Mouse (Mus musculus) embryonic facial prominence, embryonic 12.5 days (tissue): ENCODE results near the gene Coro1c. TPM values are rescaled to one million over a fixed set of nuclear protein-coding genes. Genes with fewer than 3 reads are reported as not detected.
"Not testable (repeated sequence)": the region's sequence is repeated elsewhere in the genome, so short reads cannot be mapped to it uniquely, and the experiment has no call there.

Experiments
- ATAC-seq: fragments of 200-750 bp; cut with Nextera tagmentation; 2 replicates; pipeline ENCODE4 v1.8.0; 2017; ENCODE audit not compliant: insufficient number of reproducible peaks, insufficient read depth, low FRiP score, low TSS enrichment
- H3K27ac ChIP-seq: fragments of 300-500 bp; sonication (generic); 2 replicates; pipeline ENCODE4 v1.5.1; 2016; ENCODE audit warnings: mild to moderate bottlenecking
- H3K27me3 ChIP-seq: fragments of 300-500 bp; sonication (generic); 2 replicates; pipeline ENCODE4 v1.6.1; 2016; ENCODE audit warnings: mild to moderate bottlenecking, moderate library complexity
- H3K36me3 ChIP-seq: fragments of 300-500 bp; sonication (generic); 2 replicates; pipeline ENCODE4 v1.6.1; 2016; ENCODE audit warnings: mild to moderate bottlenecking
- H3K4me1 ChIP-seq: fragments of 300-500 bp; sonication (generic); 2 replicates; pipeline ENCODE4 v1.6.1; 2016
- H3K4me2 ChIP-seq: fragments of 300-500 bp; sonication (generic); replicated peaks from 2 replicates; pipeline ENCODE4 v1.6.1; 2016; ENCODE audit warnings: mild to moderate bottlenecking, moderate library complexity
- H3K4me3 ChIP-seq: fragments of 300-500 bp; sonication (generic); 2 replicates; pipeline ENCODE4 v1.5.1; 2016; ENCODE audit warnings: mild to moderate bottlenecking
- H3K9ac ChIP-seq: fragments of 300-500 bp; sonication (generic); 2 replicates; pipeline ENCODE4 v1.6.1; 2016; ENCODE audit warnings: mild to moderate bottlenecking, moderate library complexity
- H3K9me3 ChIP-seq: fragments of 300-500 bp; sonication (generic); 2 replicates; pipeline ENCODE4 v1.6.1; 2016; ENCODE audit warnings: mild to moderate bottlenecking, moderate library complexity
- WGBS: fragments of 180-500 bp; shearing (Covaris S2); methylation state at CpG from one replicate; pipeline ENCODE4 v1.1.7; 2016; 5-methylcytosine and 5-hydroxymethylcytosine counted together
- polyA plus RNA-seq: library from polyadenylated mRNA; unstranded; fragments of >200 nt; fragmentation: Nextera tagmentation; extraction: Ambion mirVana; gene quantifications from 2 replicates; pipeline ENCODE4 v1.2.1, GENCODE M21; 2016

Gene Coro1c
- polyA plus RNA-seq, 1 experiment from 2014 or later, result 123 TPM

DNA sequence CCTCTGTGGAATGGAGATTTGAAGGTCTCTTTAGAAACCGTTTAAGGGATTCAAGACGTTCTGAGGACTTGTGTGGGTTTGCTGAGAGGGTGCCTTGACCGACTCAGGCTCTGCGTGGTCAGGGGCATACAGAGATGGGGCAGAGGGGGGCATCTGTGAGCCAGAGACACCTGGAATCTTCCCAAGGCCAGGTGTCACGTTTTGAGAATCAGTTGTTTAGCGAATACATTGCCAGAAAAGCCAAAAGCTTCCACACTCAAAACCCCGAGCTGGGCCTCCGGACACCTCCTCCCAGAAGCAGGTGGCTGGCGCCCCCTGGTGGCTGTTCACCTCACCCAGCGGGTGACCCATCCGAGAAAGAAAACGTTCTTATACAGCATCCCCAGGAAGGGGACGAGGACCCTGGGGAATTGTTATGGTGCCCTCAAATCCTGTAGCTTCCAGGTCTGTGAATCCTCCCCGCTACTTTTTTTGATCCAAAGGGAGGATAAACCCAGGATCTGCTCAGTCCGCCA is 92.9 kb downstream of the Coro1c start:
- 13% methylated on average over 15 of the region's 15 CpGs for WGBS
- H3K4me1 ChIP-seq, result peaks cover 3% of the 10 kb centered on the region; the same call in 1 of the 2 replicates
- H3K27ac ChIP-seq, result no peak overlapping the region
- no peaks in the 10 kb centered on the region for H3K36me3 ChIP-seq
- H3K4me3 ChIP-seq, result no peak overlapping the region
- peak overlapping the region; percentile 22; the same call in 1 of the 2 replicates for H3K4me2 ChIP-seq
- H3K9ac ChIP-seq, result no peak overlapping the region
- ATAC-seq, result no peak
- no peaks in the 10 kb centered on the region for H3K27me3 ChIP-seq
- no peaks in the 10 kb centered on the region for H3K9me3 ChIP-seq

DNA sequence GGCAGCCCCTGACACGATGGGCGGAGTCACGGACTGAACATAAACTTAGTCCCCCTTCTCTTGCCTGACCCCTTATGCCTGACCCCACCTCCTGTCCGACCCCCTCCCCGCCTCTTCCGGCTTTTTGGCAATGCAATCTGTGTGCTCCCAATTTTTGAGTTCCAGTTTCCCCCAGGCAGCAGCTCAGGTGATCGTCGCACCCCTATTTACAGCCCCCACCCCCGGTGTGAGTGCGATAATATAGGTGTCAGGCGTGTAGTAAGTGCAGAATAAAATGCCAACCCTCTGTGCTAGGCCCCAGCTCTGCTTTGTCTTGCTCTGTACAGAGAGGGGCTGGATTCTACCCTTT is 93.5 kb downstream of the Coro1c start:
- Histone ChIP-seq H3K4me3 (no peak overlapping the region), H3K4me1 (peaks cover 3% of the 10 kb centered on the region; the same call in 1 of the 2 replicates), H3K27me3 (no peaks in the 10 kb centered on the region), H3K9ac (no peak overlapping the region; the same call in 1 of the 2 replicates), H3K4me2 (no peak overlapping the region), H3K9me3 (no peaks in the 10 kb centered on the region), H3K27ac (no peak overlapping the region), H3K36me3 (no peaks in the 10 kb centered on the region)
- ATAC-seq, result no peak
- 52% methylated on average over 11 of the region's 11 CpGs for WGBS

DNA sequence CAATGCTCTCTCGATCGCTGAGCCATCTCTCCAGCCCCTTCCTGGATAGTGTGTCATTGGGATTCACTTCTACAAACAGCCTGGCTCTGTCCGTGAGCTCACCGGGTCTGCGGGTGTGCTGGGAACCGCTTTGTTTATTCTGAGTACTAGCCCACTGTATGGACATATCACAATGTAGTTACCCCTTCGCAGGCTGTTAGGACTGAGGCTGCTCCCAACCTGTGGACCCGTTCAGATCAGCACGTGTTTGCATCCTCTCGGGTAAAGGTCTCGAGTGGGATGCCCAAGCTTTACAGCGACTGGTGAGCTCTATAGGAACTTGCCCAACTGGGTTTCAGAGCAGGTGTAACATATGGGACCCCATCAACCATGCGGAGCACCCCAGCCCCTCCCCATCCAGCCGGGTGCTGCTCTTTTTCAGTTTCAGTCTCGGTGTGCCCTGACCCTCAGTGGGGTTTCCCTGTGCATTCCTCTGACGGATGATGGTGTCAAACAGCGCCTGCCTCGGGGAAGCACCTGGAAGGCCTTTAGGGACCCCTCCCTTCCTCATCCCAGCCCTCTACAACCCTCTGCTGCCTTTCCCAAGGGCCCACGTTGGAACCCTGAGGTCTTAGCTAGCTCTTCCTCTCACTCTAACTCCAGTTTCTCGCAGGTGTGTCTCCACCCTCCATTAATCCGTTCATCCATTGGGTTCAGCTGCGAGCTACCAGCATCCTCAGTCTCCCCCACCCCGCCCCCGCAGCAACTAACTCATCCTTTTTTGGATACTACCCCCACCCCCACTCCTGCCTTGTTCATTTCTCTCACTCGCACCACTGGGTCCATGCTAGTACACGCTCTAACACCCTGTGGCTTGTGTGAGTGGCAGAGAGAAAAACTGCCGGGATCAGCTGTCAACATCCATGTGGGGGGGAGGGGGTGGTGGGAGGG is 94.2 kb downstream of the Coro1c start:
- no peak overlapping the region for H3K27ac ChIP-seq
- H3K36me3 ChIP-seq, result no peaks in the 10 kb centered on the region
- H3K9me3 ChIP-seq, result no peaks in the 10 kb centered on the region
- H3K4me1 ChIP-seq, result peaks cover 3% of the 10 kb centered on the region; the same call in 1 of the 2 replicates
- 36% methylated on average over 27 of the region's 27 CpGs for WGBS
- H3K4me3 ChIP-seq, result no peak overlapping the region
- no peaks in the 10 kb centered on the region for H3K27me3 ChIP-seq
- H3K4me2 ChIP-seq, result no peak overlapping the region
- no peak for ATAC-seq
- no peak overlapping the region; the same call in 1 of the 2 replicates for H3K9ac ChIP-seq

DNA sequence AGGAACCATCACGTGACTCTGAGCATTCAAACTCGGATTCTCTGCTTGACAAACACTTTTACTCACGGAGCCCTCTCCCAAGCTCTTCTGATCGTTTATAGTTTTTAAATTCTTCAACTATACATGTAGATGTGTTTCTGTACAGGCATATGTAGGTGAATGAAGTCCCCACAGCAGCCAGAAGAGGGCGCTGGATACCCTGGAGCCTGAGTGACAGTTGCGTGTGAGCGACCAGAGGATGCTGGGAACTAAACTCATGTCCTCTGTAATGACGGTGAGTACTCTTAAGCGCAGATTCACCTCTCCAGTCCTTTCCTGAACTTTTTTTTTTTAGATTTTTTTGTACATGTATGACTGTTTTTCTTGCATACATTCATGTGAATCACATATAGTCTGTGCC is 95.0 kb downstream of the Coro1c start:
- H3K27ac ChIP-seq, result no peak overlapping the region
- no peaks in the 10 kb centered on the region for H3K27me3 ChIP-seq
- H3K4me2 ChIP-seq, result no peak overlapping the region
- H3K36me3 ChIP-seq, result no peaks in the 10 kb centered on the region
- WGBS, result 20% methylated on average over 9 of the region's 9 CpGs
- H3K4me3 ChIP-seq, result no peak overlapping the region
- no peak overlapping the region for H3K9ac ChIP-seq
- no peak for ATAC-seq
- H3K4me1 ChIP-seq, result peaks cover 3% of the 10 kb centered on the region; the same call in 1 of the 2 replicates
- no peaks in the 10 kb centered on the region for H3K9me3 ChIP-seq

DNA sequence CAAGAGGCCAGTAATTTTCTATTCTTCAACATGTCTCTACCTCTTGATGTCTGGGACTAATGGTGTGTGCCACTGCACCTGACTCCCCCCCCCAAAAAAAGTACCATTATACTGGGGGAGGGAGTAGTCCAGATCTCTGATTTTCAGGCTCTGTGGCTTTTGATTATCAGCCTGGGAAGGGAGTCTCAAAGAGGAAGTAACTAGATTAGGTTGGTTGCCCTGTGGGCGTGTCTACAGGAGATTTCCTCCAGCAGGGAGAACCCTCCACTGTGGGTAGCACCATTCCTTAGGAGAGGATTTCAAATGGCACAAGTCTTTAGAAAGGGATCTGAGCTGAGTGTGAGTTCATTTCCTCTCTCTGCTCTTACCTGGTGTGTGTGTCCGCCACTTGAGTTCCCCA is 95.9 kb downstream of the Coro1c start:
- H3K36me3 ChIP-seq, result no peaks in the 10 kb centered on the region
- H3K27me3 ChIP-seq, result no peaks in the 10 kb centered on the region
- H3K27ac ChIP-seq, result no peak overlapping the region
- no peak overlapping the region for H3K4me3 ChIP-seq
- peaks cover 12% of the 10 kb centered on the region for H3K4me1 ChIP-seq
- H3K9ac ChIP-seq, result no peak overlapping the region
- WGBS, result 91% methylated on average over 2 of the region's 2 CpGs
- no peak for ATAC-seq
- no peak overlapping the region for H3K4me2 ChIP-seq
- H3K9me3 ChIP-seq, result no peaks in the 10 kb centered on the region

DNA sequence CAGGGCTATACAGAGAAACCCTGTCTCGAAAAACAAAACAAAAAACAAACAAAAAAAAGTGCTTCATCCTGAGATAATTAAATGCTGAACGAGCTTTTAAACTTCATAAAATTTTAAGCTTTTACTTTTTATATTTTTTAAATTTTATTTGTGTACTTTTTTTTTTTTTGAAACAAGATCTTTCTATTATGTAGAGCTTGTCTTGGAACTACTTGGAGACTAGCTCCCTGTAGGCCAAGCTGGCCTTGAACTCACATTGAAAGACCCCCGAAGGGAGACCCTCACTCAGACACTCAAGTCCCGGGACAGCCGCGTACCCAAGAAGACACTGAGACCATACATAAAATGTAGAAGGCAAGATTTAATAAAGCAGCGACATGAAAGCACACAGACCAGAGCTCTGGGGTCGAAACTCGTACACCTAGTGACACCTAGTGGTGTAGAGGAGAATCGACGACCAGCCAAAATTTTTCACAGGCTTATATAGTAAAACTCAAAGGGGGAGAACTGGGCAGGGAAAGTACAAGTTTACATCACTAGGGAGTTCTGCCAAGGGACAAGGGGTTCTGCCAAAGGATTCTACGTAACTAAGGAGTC is 96.6 kb downstream of the Coro1c start:
- not testable (repeated sequence) for H3K4me3 ChIP-seq, H3K9me3 ChIP-seq, ATAC-seq, H3K27me3 ChIP-seq, H3K27ac ChIP-seq, H3K4me2 ChIP-seq, H3K36me3 ChIP-seq, H3K9ac ChIP-seq
- peaks cover 14% of the 10 kb centered on the region for H3K4me1 ChIP-seq
- WGBS, result 21% methylated on average over 11 of the region's 12 CpGs

DNA sequence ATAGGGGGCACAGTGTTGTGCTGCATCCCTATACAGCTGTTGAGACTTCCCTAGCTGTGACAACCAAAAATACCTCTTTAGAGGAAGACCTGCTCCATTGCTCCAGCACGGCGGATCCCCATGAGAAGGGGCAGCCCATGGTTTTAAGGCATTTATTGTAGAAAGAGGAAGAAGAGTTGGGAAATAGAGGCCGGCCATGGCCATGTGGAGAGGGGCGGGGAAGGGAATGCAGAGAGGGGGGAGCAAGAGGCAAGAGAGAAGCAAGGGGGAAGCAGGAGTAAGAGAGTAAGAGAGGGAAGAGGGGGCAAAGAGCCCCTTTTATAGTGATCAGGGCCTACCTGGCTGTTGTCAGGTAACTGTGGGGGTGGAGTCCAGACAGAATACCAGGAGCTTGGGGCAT is 98.4 kb downstream of the Coro1c start:
- Histone ChIP-seq H3K9me3 (no peaks in the 10 kb centered on the region), H3K4me3 (no peak overlapping the region), H3K27me3 (no peaks in the 10 kb centered on the region), H3K27ac (no peak overlapping the region), H3K4me2 (no peak overlapping the region), H3K36me3 (no peaks in the 10 kb centered on the region), H3K4me1 (peaks cover 13% of the 10 kb centered on the region), H3K9ac (no peak overlapping the region)
- ATAC-seq, result no peak
- 94% methylated on average over 4 of the region's 4 CpGs for WGBS

DNA sequence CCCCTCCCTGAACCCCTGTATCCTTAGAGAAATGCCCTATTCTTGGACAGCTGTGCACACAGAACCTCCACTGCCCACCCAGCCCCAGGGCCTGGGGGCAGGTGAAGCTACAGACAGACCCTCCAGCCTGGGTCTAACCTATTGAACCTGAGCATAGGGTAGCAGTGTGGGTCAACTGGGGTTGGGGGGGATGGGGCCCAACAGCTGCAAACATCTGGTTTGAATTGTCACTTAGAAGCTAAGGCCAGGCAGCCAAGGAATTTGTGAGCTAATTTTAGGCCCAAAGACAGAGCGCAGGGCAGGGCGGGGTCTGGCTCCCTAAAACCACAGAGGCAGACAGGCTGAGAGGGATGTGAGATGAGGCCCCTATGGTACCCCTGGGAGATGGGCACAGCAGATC is 100.4 kb downstream of the Coro1c start:
- 21% methylated on average over 2 of the region's 2 CpGs for WGBS
- Histone ChIP-seq H3K9ac (no peak overlapping the region), H3K4me1 (peaks cover 21% of the 10 kb centered on the region), H3K27me3 (no peaks in the 10 kb centered on the region), H3K9me3 (no peaks in the 10 kb centered on the region), H3K4me2 (no peak overlapping the region), H3K36me3 (no peaks in the 10 kb centered on the region), H3K27ac (0 out of 2 replicates have a peak overlapping the region, but pooled peaks have one; percentile 61), H3K4me3 (no peak overlapping the region)
- ATAC-seq, result 0 out of 2 replicates have a peak, but pooled peaks have one; percentile 35

DNA sequence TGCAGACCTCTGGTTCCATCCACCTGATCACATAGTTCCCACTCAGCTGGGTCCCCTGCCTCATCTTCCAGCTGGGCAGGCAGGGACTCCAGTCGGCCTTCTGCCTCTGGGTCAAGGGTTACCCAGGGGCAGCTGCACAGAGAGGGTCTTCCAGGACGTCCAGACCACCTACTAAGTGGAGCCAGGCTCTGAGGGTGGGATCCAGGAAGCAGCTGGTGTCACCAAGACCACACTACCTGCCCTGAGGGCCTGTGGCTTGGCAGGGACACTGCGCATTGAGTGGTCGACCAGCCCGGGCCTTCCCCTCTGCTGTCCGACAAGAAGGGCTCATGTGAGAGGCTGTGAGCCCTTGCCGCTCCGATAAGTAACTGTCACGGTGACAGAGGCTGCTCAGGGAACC is 100.8 kb downstream of the Coro1c start:
- ATAC-seq, result no peak
- WGBS, result 15% methylated on average over 9 of the region's 9 CpGs
- Histone ChIP-seq H3K4me3 (no peak overlapping the region), H3K4me1 (peaks cover 21% of the 10 kb centered on the region), H3K36me3 (no peaks in the 10 kb centered on the region), H3K27me3 (no peaks in the 10 kb centered on the region), H3K9ac (no peak overlapping the region), H3K4me2 (no peak overlapping the region), H3K9me3 (no peaks in the 10 kb centered on the region), H3K27ac (no peak overlapping the region)

DNA sequence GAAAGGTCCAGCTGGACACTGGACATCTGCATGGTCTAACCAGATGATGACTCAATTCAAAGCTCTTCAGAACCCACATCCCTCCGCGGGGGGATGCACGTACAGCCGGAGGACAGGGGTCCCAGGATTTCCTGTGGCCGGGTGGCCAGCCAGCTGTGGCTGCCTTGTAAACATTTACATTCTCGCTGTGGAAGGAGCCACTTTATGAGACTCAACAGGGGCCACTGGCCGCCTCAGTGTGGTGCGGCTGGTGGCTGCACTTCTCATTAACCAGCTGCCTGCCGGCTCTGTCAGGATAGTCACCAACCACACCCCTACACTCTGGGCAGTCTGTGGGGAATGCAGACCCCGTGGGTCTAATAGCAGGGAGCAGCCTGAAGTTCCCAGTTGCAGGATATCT is 102.1 kb downstream of the Coro1c start:
- H3K4me1 ChIP-seq, result peaks cover 21% of the 10 kb centered on the region
- ATAC-seq, result no peak
- H3K9me3 ChIP-seq, result no peaks in the 10 kb centered on the region
- no peaks in the 10 kb centered on the region for H3K36me3 ChIP-seq
- no peak overlapping the region for H3K9ac ChIP-seq
- no peaks in the 10 kb centered on the region for H3K27me3 ChIP-seq
- no peak overlapping the region for H3K4me3 ChIP-seq
- 20% methylated on average over 10 of the region's 10 CpGs for WGBS
- no peak overlapping the region for H3K4me2 ChIP-seq
- no peak overlapping the region for H3K27ac ChIP-seq

DNA sequence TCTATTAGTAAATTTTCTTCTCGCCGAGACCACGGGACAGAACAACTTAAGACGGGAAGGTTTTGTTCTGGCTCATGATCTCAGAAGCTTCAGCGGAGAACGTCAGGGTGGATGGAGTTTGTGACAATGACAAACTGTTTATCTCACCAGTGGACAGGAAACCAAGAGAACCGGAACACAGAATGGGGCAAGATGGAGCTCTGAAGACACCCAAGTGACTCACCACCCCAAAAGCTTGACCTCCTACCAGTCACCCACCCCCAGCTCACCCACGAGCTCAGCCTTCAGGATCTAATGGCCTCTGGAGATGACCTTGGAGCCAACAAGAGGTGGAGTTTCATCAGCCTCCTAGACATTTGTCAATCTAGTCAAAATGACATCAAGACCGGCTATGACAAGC is 103.3 kb downstream of the Coro1c start:
- no peak overlapping the region for H3K9ac ChIP-seq
- H3K4me1 ChIP-seq, result peaks cover 27% of the 10 kb centered on the region
- H3K4me3 ChIP-seq, result no peak overlapping the region
- H3K27me3 ChIP-seq, result no peaks in the 10 kb centered on the region
- no peak overlapping the region; the same call in 1 of the 2 replicates for H3K27ac ChIP-seq
- ATAC-seq, result no peak
- no peaks in the 10 kb centered on the region for H3K9me3 ChIP-seq
- H3K36me3 ChIP-seq, result no peaks in the 10 kb centered on the region
- 78% methylated on average over 9 of the region's 9 CpGs for WGBS
- H3K4me2 ChIP-seq, result no peak overlapping the region
